Mouse (Mus musculus): ENCODE results near the gene Sptbn2.

DNA sequence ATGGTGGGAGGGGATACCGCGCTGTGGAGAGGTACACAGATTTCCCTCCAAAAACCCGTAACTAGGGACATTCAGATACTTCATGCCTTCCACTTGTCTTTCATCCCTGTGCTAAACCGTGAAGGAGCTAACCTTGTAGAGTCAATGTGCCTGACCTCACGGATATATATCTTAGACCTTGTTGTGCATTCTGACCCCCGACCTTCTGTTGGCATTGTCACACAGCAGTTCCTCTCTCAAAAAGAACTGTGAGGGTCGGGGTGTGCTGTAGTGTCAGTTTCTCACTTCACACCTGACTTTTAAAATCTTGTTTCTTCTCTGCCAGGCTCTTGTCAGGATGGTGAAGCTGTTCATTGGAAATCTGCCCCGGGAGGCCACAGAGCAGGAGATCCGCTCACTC, 46.0 kb downstream of the Sptbn2 start:
- TF ChIP-seq POLR2A (IDR thresholded peaks at IDR 0.05; ENCODE audit: control insufficient read depth, extremely low read depth, insufficient read depth, low read length, poor library complexity), result no peak
- no peak for TF ChIP-seq CTCF (IDR thresholded peaks at IDR 0.05; ENCODE audit: borderline replicate concordance, control insufficient read depth, extremely low read depth, insufficient read depth, low read length, poor library complexity)
